Mouse (Mus musculus) CH12.LX (cell line): Measurements from ENCODE around the gene Slc43a3. TPM values are rescaled to one million over a fixed set of nuclear protein-coding genes. Genes with fewer than 3 reads are reported as not detected.

ENCODE experiments used
- DNase-seq: peaks from one replicate; pipeline ENCODE4 v3.0.0-alpha.2; 2013; ENCODE audit errors: extremely low read depth
- H3K27ac ChIP-seq: 2 replicates; pipeline ENCODE4 v1.5.1; 2012; ENCODE audit warnings: low read depth, mild to moderate bottlenecking, control low read depth, moderate library complexity; ENCODE audit not compliant: insufficient read depth
- H3K27me3 ChIP-seq: replicated peaks from 2 replicates; pipeline ENCODE3; 2012; ENCODE audit warnings: inconsistent platforms
- H3K36me3 ChIP-seq, 2 experiments: replicated peaks in 1 of 2; 2 replicates each; pipeline versions ENCODE3 to v1.6.1; 2012; ENCODE audit warnings: inconsistent platforms in 1 of 2, low read length in 1 of 2, mild to moderate bottlenecking in 1 of 2, mixed read lengths in 1 of 2, moderate library complexity in 1 of 2; ENCODE audit not compliant: control insufficient read depth in 1 of 2, insufficient read depth in 1 of 2
- H3K4me1 ChIP-seq, 2 experiments: 2 replicates each; pipeline ENCODE4 v1.6.1; 2012; ENCODE audit warnings: inconsistent platforms in 1 of 2, moderate library complexity in 1 of 2; ENCODE audit not compliant: insufficient read depth in 2 of 2, control insufficient read depth in 1 of 2
- H3K4me2 ChIP-seq: 2 replicates; pipeline ENCODE4 v1.6.1; 2012; ENCODE audit warnings: low read depth, mild to moderate bottlenecking, control low read depth; ENCODE audit not compliant: poor library complexity, insufficient read depth, severe bottlenecking
- H3K4me3 ChIP-seq, 3 experiments: fragments of 150-350 bp in 1 of 3; sonication (generic) in 1 of 3; replicated peaks in 1 of 3; 2 replicates each; pipeline versions ENCODE3 to v1.5.1; 2011 to 2012; ENCODE audit warnings: low read depth in 2 of 3, low read length in 2 of 3, mild to moderate bottlenecking in 2 of 3, moderate library complexity in 2 of 3, control low read depth in 1 of 3, improper control_type of control experiment in 1 of 3, inconsistent platforms in 1 of 3, mixed read lengths in 1 of 3; ENCODE audit not compliant: poor library complexity in 1 of 3
- H3K79me2 ChIP-seq: replicated peaks from 2 replicates; pipeline ENCODE4 v1.6.1; 2012; ENCODE audit warnings: mild to moderate bottlenecking, moderate library complexity; ENCODE audit not compliant: control insufficient read depth, poor library complexity, insufficient read depth, severe bottlenecking; ENCODE audit errors: extremely low read depth
- H3K9ac ChIP-seq: 2 replicates; pipeline ENCODE4 v1.6.1; 2012; ENCODE audit warnings: low read depth, mild to moderate bottlenecking, control low read depth, moderate library complexity; ENCODE audit not compliant: insufficient read depth
- H3K9me3 ChIP-seq: replicated peaks from 2 replicates; pipeline ENCODE3; 2012; ENCODE audit warnings: low read length, inconsistent platforms, mixed read lengths
- BHLHE40 ChIP-seq: IDR thresholded peaks from 2 replicates; pipeline ENCODE4 v1.6.1; 2011; ENCODE audit warnings: mild to moderate bottlenecking, low read depth, low read length, improper control_type of control experiment
- CHD2 ChIP-seq: IDR thresholded peaks from 2 replicates; pipeline ENCODE4 v1.6.1; 2011; ENCODE audit warnings: low read length, improper control_type of control experiment
- CTCF ChIP-seq, 2 experiments: IDR thresholded peaks in 1 of 2; conservative IDR thresholded peaks in 1 of 2; 2 replicates each; pipeline ENCODE4 v1.5.1; 2011 to 2012; ENCODE audit warnings: low read depth in 2 of 2, low read length in 2 of 2, improper control_type of control experiment in 1 of 2, inconsistent platforms in 1 of 2, mild to moderate bottlenecking in 1 of 2, moderate library complexity in 1 of 2
- E2F4 ChIP-seq: IDR thresholded peaks from 2 replicates; pipeline ENCODE4 v1.6.1; 2011; ENCODE audit warnings: low read depth, low read length, improper control_type of control experiment; ENCODE audit not compliant: insufficient replicate concordance
- ELF1 ChIP-seq: IDR thresholded peaks from 2 replicates; pipeline ENCODE4 v1.6.1; 2014; ENCODE audit warnings: low read depth, mild to moderate bottlenecking, inconsistent platforms, low read length, improper control_type of control experiment
- EP300 ChIP-seq: IDR thresholded peaks from 2 replicates; pipeline ENCODE4 v1.6.1; 2011; ENCODE audit warnings: low read length, improper control_type of control experiment
- ETS1 ChIP-seq: conservative IDR thresholded peaks from 2 replicates; pipeline ENCODE4 v1.6.1; 2012; ENCODE audit warnings: low read depth, mild to moderate bottlenecking, inconsistent platforms, low read length, improper control_type of control experiment, moderate library complexity
- GABPA ChIP-seq: IDR thresholded peaks from 2 replicates; pipeline ENCODE4 v1.6.1; 2012; ENCODE audit warnings: low read depth, low read length, improper control_type of control experiment, inconsistent platforms; ENCODE audit not compliant: insufficient replicate concordance
- IRF4 ChIP-seq: IDR thresholded peaks from 2 replicates; pipeline ENCODE4 v1.6.1; 2014; ENCODE audit warnings: low read depth, mild to moderate bottlenecking, inconsistent platforms, low read length, improper control_type of control experiment
- JUN ChIP-seq: IDR thresholded peaks from 2 replicates; pipeline ENCODE4 v1.6.1; 2011; ENCODE audit warnings: low read depth, mild to moderate bottlenecking, low read length, improper control_type of control experiment, moderate library complexity; ENCODE audit not compliant: insufficient read depth
- JUND ChIP-seq: conservative IDR thresholded peaks from 2 replicates; pipeline ENCODE4 v1.6.1; 2011; ENCODE audit warnings: low read depth, low read length, improper control_type of control experiment
- MAZ ChIP-seq: IDR thresholded peaks from 2 replicates; pipeline ENCODE4 v1.6.1; 2012; ENCODE audit warnings: low read depth, mild to moderate bottlenecking, inconsistent platforms, low read length, improper control_type of control experiment, moderate library complexity
- NELFE ChIP-seq: IDR thresholded peaks from 2 replicates; pipeline ENCODE4 v1.6.1; 2011; ENCODE audit warnings: low read depth, low read length, improper control_type of control experiment
- POLR2AphosphoS2 ChIP-seq: IDR thresholded peaks from 2 replicates; pipeline ENCODE4 v1.6.1; 2011; ENCODE audit warnings: low read depth, low read length, improper control_type of control experiment
- RAD21 ChIP-seq: IDR thresholded peaks from 2 replicates; pipeline ENCODE4 v1.6.1; 2011; ENCODE audit warnings: low read depth, mild to moderate bottlenecking, low read length, improper control_type of control experiment, moderate library complexity
- SMC3 ChIP-seq: IDR thresholded peaks from 2 replicates; pipeline ENCODE4 v1.6.1; 2011; ENCODE audit warnings: low read depth, low read length, improper control_type of control experiment
- TBP ChIP-seq: conservative IDR thresholded peaks from 2 replicates; pipeline ENCODE4 v1.6.1; 2011; ENCODE audit warnings: low read depth, low read length, improper control_type of control experiment
- TCF12 ChIP-seq: IDR thresholded peaks from 2 replicates; pipeline ENCODE4 v1.6.1; 2014; ENCODE audit warnings: low read depth, mild to moderate bottlenecking, inconsistent platforms, low read length, improper control_type of control experiment
- ZC3H11A ChIP-seq: IDR thresholded peaks from 2 replicates; pipeline ENCODE4 v1.6.1; 2012; ENCODE audit warnings: low read depth, mild to moderate bottlenecking, inconsistent platforms, low read length, improper control_type of control experiment
- ZNF384 ChIP-seq: IDR thresholded peaks from 2 replicates; pipeline ENCODE4 v1.6.1; 2012; ENCODE audit warnings: low read depth, low read length, improper control_type of control experiment, inconsistent platforms
- dilution Hi-C: fragments of 300-500 bp; cut with MboI; formaldehyde crosslinking; loops from 2 replicates; pipeline ENCODE4 v1.14.3; 2020; ENCODE audit warnings: low sequenced_read_pairs; ENCODE audit not compliant: extremely low pct_unique_long_range_greater_than_20kb, extremely low pct_ligation_motif_present
- in situ Hi-C: fragments of 300-500 bp; cut with MboI; formaldehyde crosslinking; loops from 3 replicates; pipeline ENCODE4 v1.14.3; 2019; ENCODE audit warnings: low sequenced_read_pairs, low pct_ligation_motif_present, low pct_unique_long_range_greater_than_20kb, mixed read lengths
- polyA plus RNA-seq: library from polyadenylated mRNA; unstranded; fragments of >175 nt; gene quantifications from 2 replicates; pipeline ENCODE4 v1.2.1, GENCODE M21; 2012; ENCODE audit warnings: low read depth; ENCODE audit not compliant: insufficient read length
- total RNA-seq, 2 experiments: library from RNA; depleted of rRNA; stranded (reverse); fragments of 300-350 nt in 1 of 2; fragments of >200 nt in 1 of 2; gene quantifications; 2 replicates each; pipeline ENCODE4 v1.2.3; 2012 to 2014

The Slc43a3 gene
- total and polyA plus RNA-seq, 3 experiments, result 136 to 174 (median 163) TPM

DNA sequence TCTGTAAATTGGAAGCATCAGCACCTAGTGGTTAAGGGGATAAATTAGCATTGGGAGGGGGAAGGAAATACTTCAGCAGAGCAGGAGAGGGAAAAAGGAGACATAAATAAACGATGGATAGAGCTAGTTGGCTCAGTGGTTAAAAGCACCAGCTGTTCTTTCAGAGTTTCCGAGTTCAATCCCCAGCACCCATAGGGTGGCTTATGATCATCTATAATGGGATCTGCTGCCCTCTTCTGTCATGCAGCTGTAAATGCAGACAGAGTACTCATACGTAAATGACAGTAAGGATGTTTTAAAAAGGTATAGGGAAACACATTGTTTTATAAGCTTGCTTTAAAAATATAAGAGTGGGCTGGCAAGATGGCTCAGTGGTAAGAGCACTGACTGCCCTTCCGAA, 71.3 kb downstream of the Slc43a3 start:
- H3K4me1 ChIP-seq, result peaks cover 0 to 28% of the 10 kb centered on the region in 2 experiments; a peak in 2 of 4 replicates
- no peak overlapping the region for H3K4me2 ChIP-seq
- H3K79me2 ChIP-seq, result no peaks in the 10 kb centered on the region
- dilution Hi-C loops, result no loop called here
- DNase-seq, result peak; percentile 72
- TF ChIP-seq ELF1, result no peak
- no peak for TF ChIP-seq POLR2AphosphoS2
- no peak for TF ChIP-seq TBP
- no peak for TF ChIP-seq ETS1
- TF ChIP-seq EP300, result no peak
- peak; percentile 60; the same call in 1 of the 2 replicates for TF ChIP-seq IRF4
- TF ChIP-seq TCF12, result no peak
- TF ChIP-seq RAD21, result peak; percentile 91
- TF ChIP-seq JUND, result no peak
- no peak for TF ChIP-seq BHLHE40
- TF ChIP-seq GABPA, result no peak
- TF ChIP-seq E2F4, result 0 out of 2 replicates have a peak, but pooled peaks have one; percentile 27
- peak; percentile 86 for TF ChIP-seq ZC3H11A
- TF ChIP-seq JUN, result no peak
- peak; percentile 98 for TF ChIP-seq SMC3
- no peak for TF ChIP-seq ZNF384
- TF ChIP-seq MAZ, result no peak
- peak; percentile 72 to 93 for TF ChIP-seq CTCF (conservative IDR thresholded peaks at IDR 0.05 in 1 of 2, IDR thresholded peaks at IDR 0.05 in 1 of 2; ENCODE audit: low read depth in 2 of 2, low read length in 2 of 2)
- TF ChIP-seq NELFE, result no peak
- no peak for TF ChIP-seq CHD2
- TF ChIP-seq, all 38 proteins: peak for 6
- Histone ChIP-seq H3K9me3 (no peaks in the 10 kb centered on the region), H3K27ac (no peak overlapping the region), H3K27me3 (no peaks in the 10 kb centered on the region), H3K9ac (no peak overlapping the region), H3K36me3 (peaks cover 0 to 3% of the 10 kb centered on the region in 2 experiments), H3K4me3 (no peak overlapping the region)
- in situ Hi-C loops, result no loop called here

Other genes starting within 250 kb of the Slc43a3 start
- gene Zdhhc5, start 221.4 kb upstream of the Slc43a3 start, total RNA-seq (2012; rRNA removed), result 25.4 and 28.5 TPM in 2 replicates
- gene Zdhhc5, start 221.4 kb upstream of the Slc43a3 start, total RNA-seq (2014; rRNA removed), result 35.5 and 37.7 TPM in 2 replicates
- 37.6 and 45.5 TPM in 2 replicates for gene Zdhhc5, start 221.4 kb upstream of the Slc43a3 start, polyA plus RNA-seq
- gene Clp1, start 209.2 kb upstream of the Slc43a3 start, total RNA-seq (2012; rRNA removed), result 32.0 and 42.1 TPM in 2 replicates
- 65.2 and 67.1 TPM in 2 replicates for gene Clp1, start 209.2 kb upstream of the Slc43a3 start, total RNA-seq (2014; rRNA removed)
- gene Clp1, start 209.2 kb upstream of the Slc43a3 start, polyA plus RNA-seq, result 37.0 and 46.5 TPM in 2 replicates
- 0.25 and 0.59 TPM in 2 replicates for gene Ypel4, start 202.5 kb upstream of the Slc43a3 start, total RNA-seq (2012; rRNA removed)
- not detected in 2 replicates for gene Ypel4, start 202.5 kb upstream of the Slc43a3 start, total RNA-seq (2014; rRNA removed)
- gene Ypel4, start 202.5 kb upstream of the Slc43a3 start, polyA plus RNA-seq, result not detected in 2 replicates
- gene Gm19426, start 192.9 kb upstream of the Slc43a3 start, total RNA-seq (2012; rRNA removed), result not detected in 2 replicates
- not detected in 2 replicates for gene Gm19426, start 192.9 kb upstream of the Slc43a3 start, total RNA-seq (2014; rRNA removed)
- gene Gm19426, start 192.9 kb upstream of the Slc43a3 start, polyA plus RNA-seq, result not detected in 2 replicates
- not detected in 2 replicates for gene Serping1, start 161.1 kb upstream of the Slc43a3 start, total RNA-seq (2012; rRNA removed)
- gene Serping1, start 161.1 kb upstream of the Slc43a3 start, total RNA-seq (2014; rRNA removed), result not detected in 2 replicates
- not detected in 2 replicates for gene Serping1, start 161.1 kb upstream of the Slc43a3 start, polyA plus RNA-seq
- gene Ube2l6, start 137.8 kb upstream of the Slc43a3 start, total RNA-seq (2012; rRNA removed), result 1.7 and 2.0 TPM in 2 replicates
- gene Ube2l6, start 137.8 kb upstream of the Slc43a3 start, total RNA-seq (2014; rRNA removed), result 7.3 and 8.5 TPM in 2 replicates
- 4.1 and 5.0 TPM in 2 replicates for gene Ube2l6, start 137.8 kb upstream of the Slc43a3 start, polyA plus RNA-seq
- gene Smtnl1, start 113.9 kb upstream of the Slc43a3 start, total RNA-seq (2012; rRNA removed), result 0.71 and 1.5 TPM in 2 replicates
- gene Smtnl1, start 113.9 kb upstream of the Slc43a3 start, total RNA-seq (2014; rRNA removed), result 0.26 TPM in 1 of 2 replicates, not detected in the other
- gene Smtnl1, start 113.9 kb upstream of the Slc43a3 start, polyA plus RNA-seq, result 0.13 and 0.14 TPM in 2 replicates
- 81.2 and 99.6 TPM in 2 replicates for gene Timm10, start 109.6 kb upstream of the Slc43a3 start, total RNA-seq (2012; rRNA removed)
- gene Timm10, start 109.6 kb upstream of the Slc43a3 start, total RNA-seq (2014; rRNA removed), result 107 and 115 TPM in 2 replicates
- gene Timm10, start 109.6 kb upstream of the Slc43a3 start, polyA plus RNA-seq, result 77.7 and 86.0 TPM in 2 replicates
- gene Slc43a1, start 97.7 kb upstream of the Slc43a3 start, total RNA-seq (2012; rRNA removed), result 4.9 and 5.0 TPM in 2 replicates
- 0.19 TPM in 1 of 2 replicates, not detected in the other for gene Slc43a1, start 97.7 kb upstream of the Slc43a3 start, total RNA-seq (2014; rRNA removed)
- 0.30 and 0.71 TPM in 2 replicates for gene Slc43a1, start 97.7 kb upstream of the Slc43a3 start, polyA plus RNA-seq
- not detected in 2 replicates for gene Rtn4rl2, start 49.9 kb upstream of the Slc43a3 start, total RNA-seq (2012; rRNA removed)
- gene Rtn4rl2, start 49.9 kb upstream of the Slc43a3 start, total RNA-seq (2014; rRNA removed), result not detected in 2 replicates
- not detected in 2 replicates for gene Rtn4rl2, start 49.9 kb upstream of the Slc43a3 start, polyA plus RNA-seq
- gene Prg2, start 43.9 kb downstream of the Slc43a3 start, total RNA-seq (2012; rRNA removed), result 0.81 and 1.5 TPM in 2 replicates
- gene Prg2, start 43.9 kb downstream of the Slc43a3 start, total RNA-seq (2014; rRNA removed), result 0.60 and 1.1 TPM in 2 replicates
- gene Prg2, start 43.9 kb downstream of the Slc43a3 start, polyA plus RNA-seq, result 0.49 and 0.93 TPM in 2 replicates
- not detected in 2 replicates for gene Prg3, start 51.6 kb downstream of the Slc43a3 start, total RNA-seq (2012; rRNA removed)
- gene Prg3, start 51.6 kb downstream of the Slc43a3 start, total RNA-seq (2014; rRNA removed), result not detected in 2 replicates
- not detected in 2 replicates for gene Prg3, start 51.6 kb downstream of the Slc43a3 start, polyA plus RNA-seq
- 241 and 287 TPM in 2 replicates for gene Ssrp1, start 100.7 kb downstream of the Slc43a3 start, total RNA-seq (2012; rRNA removed)
- gene Ssrp1, start 100.7 kb downstream of the Slc43a3 start, total RNA-seq (2014; rRNA removed), result 287 and 297 TPM in 2 replicates
- 437 and 585 TPM in 2 replicates for gene Ssrp1, start 100.7 kb downstream of the Slc43a3 start, polyA plus RNA-seq
- 2.4 and 7.1 TPM in 2 replicates for gene P2rx3, start 100.9 kb downstream of the Slc43a3 start, total RNA-seq (2012; rRNA removed)
- gene P2rx3, start 100.9 kb downstream of the Slc43a3 start, total RNA-seq (2014; rRNA removed), result 1.7 and 2.2 TPM in 2 replicates
- 3.7 and 4.7 TPM in 2 replicates for gene P2rx3, start 100.9 kb downstream of the Slc43a3 start, polyA plus RNA-seq
- 3.8 and 7.5 TPM in 2 replicates for gene Tnks1bp1, start 111.4 kb downstream of the Slc43a3 start, total RNA-seq (2012; rRNA removed)
- gene Tnks1bp1, start 111.4 kb downstream of the Slc43a3 start, total RNA-seq (2014; rRNA removed), result 1.5 TPM in 2 replicates
- gene Tnks1bp1, start 111.4 kb downstream of the Slc43a3 start, polyA plus RNA-seq, result 3.9 and 4.0 TPM in 2 replicates
- gene Aplnr, start 199.6 kb downstream of the Slc43a3 start, total RNA-seq (2012; rRNA removed), result not detected in 2 replicates
- not detected in 2 replicates for gene Aplnr, start 199.6 kb downstream of the Slc43a3 start, total RNA-seq (2014; rRNA removed)
- not detected in 2 replicates for gene Aplnr, start 199.6 kb downstream of the Slc43a3 start, polyA plus RNA-seq